Mouse (Mus musculus) embryonic stem cell, embryonic (primary cell): Measurements from ENCODE around the gene Trim3.

Experiments
- CTCF ChIA-PET, 4 experiments: fragments of 300-600 bp in 2 of 4; fragments of 350-600 bp in 2 of 4; sonication (Branson Sonifier 250); formaldehyde crosslinking; loops; one replicate each; lab custom pipeline; 2022; ENCODE audit warnings: inconsistent platforms in 2 of 4; lab: Charles Lee
- POLR2A ChIA-PET, 4 experiments: fragments of 300-600 bp in 2 of 4; fragments of 350-600 bp in 2 of 4; sonication (Branson Sonifier 250); formaldehyde crosslinking; loops; one replicate each; lab custom pipeline; 2022; ENCODE audit warnings: antibody characterized with exemption in 4 of 4, inconsistent platforms in 1 of 4; lab: Charles Lee

Gene Trim3

GRCm38 (mm10) chr7:105633127-105633800, at the start of gene Trim3:
Gene Trim3 (minus strand): TSS chr7:105633571.
- CTCF ChIA-PET, result interaction anchor here in 1 of 4 experiments (1.6 kb wide), 1 partner anchor 18 kb away, joined by 16 read pairs; the partner anchor contains the start of gene Dnhd1
- POLR2A ChIA-PET, result interaction anchor here in 3 of 4 experiments (0.6 to 3.1 kb wide), 25 partner anchors 8 to 1576 kb away, joined by 3 to 15 read pairs (median 5); partner anchors contain the start of genes Dnhd1 (in 2 of the 3), Smpd1 (in 2 of the 3), Tpp1 (in 2 of the 3) and Fam160a2 (in 1 of the 3)

- CTCF ChIA-PET, result interaction anchor here (0.5 to 2.9 kb wide), 60 partner anchors 9 to 1432 kb away, joined by 3 to 29 read pairs (median 4); partner anchors contain the start of genes Arfip2 (in 3 of the 4), Gm45799 (in 3 of the 4), Timm10b (in 3 of the 4) and Taf10 (in 2 of the 4)
- POLR2A ChIA-PET, result interaction anchor here in 3 of 4 experiments (0.6 to 4.1 kb wide), 37 partner anchors 8 to 1432 kb away, joined by 3 to 67 read pairs (median 4); partner anchors contain the start of genes Arfip2 (in 3 of the 3), Gm45799 (in 3 of the 3), Timm10b (in 3 of the 3) and Ilk (in 2 of the 3)
Measured at GRCm38 (mm10) chr7:105650639-105651435, 17.5 kb upstream of the Trim3 start, which contains the start of gene Dnhd1. Gene Dnhd1 (plus strand): TSS chr7:105650827.

GRCm38 (mm10) chr7:105641936-105642335, 8.6 kb upstream of the Trim3 start:
- POLR2A ChIA-PET, result interaction anchor here in 3 of 4 experiments (0.7 to 3.9 kb wide), 11 partner anchors 8 to 168 kb away, joined by 3 to 67 read pairs (median 3); partner anchors contain the start of gene Dnhd1 (in 3 of the 3)
- CTCF ChIA-PET, result interaction anchor here in 2 of 4 experiments (2.1 to 2.7 kb wide), 2 partner anchors 9 kb away, joined by 14 to 29 read pairs; partner anchors contain the start of gene Dnhd1 (in 2 of the 2)

GRCm38 (mm10) chr7:105640894-105641255, 7.5 kb upstream of the Trim3 start:
- CTCF ChIA-PET, result interaction anchor here in 3 of 4 experiments (0.6 to 2.7 kb wide), 5 partner anchors 10 to 170 kb away, joined by 3 to 29 read pairs (median 6); partner anchors contain the start of genes Dnhd1 (in 3 of the 3) and Mrpl17 (in 1 of the 3)
- POLR2A ChIA-PET, result interaction anchor here in 3 of 4 experiments (0.8 to 3.9 kb wide), 36 partner anchors 8 to 241 kb away, joined by 3 to 67 read pairs (median 5); partner anchors contain the start of genes Dnhd1 (in 3 of the 3), Ilk (in 2 of the 3), Mrpl17 (in 2 of the 3) and Smpd1 (in 2 of the 3)

GRCm38 (mm10) chr7:105640233-105640893, 7.0 kb upstream of the Trim3 start, which contains the start of the genes Arfip2 and Gm45799:
Gene Arfip2 (minus strand): TSS chr7:105640416.
Gene Gm45799 (plus strand): TSS chr7:105640552.
- CTCF ChIA-PET, result interaction anchor here in 3 of 4 experiments (0.5 to 2.7 kb wide), 5 partner anchors 10 to 171 kb away, joined by 3 to 29 read pairs (median 8); partner anchors contain the start of genes Dnhd1 (in 3 of the 3) and Mrpl17 (in 1 of the 3)
- POLR2A ChIA-PET, result interaction anchor here in 3 of 4 experiments (0.8 to 3.9 kb wide), 34 partner anchors 9 to 241 kb away, joined by 3 to 67 read pairs (median 6); partner anchors contain the start of genes Dnhd1 (in 3 of the 3), Ilk (in 2 of the 3), Mrpl17 (in 2 of the 3) and Smpd1 (in 2 of the 3)

GRCm38 (mm10) chr7:105639756-105640155, 6.4 kb upstream of the Trim3 start, which contains the start of gene Timm10b:
Gene Timm10b (plus strand): TSS chr7:105640056.
- POLR2A ChIA-PET, result interaction anchor here in 3 of 4 experiments (0.9 to 3.9 kb wide), 30 partner anchors 9 to 240 kb away, joined by 3 to 67 read pairs (median 6); partner anchors contain the start of genes Dnhd1 (in 3 of the 3), Ilk (in 2 of the 3), Mrpl17 (in 2 of the 3) and Smpd1 (in 2 of the 3)
- CTCF ChIA-PET, result interaction anchor here in 3 of 4 experiments (0.5 to 2.7 kb wide), 4 partner anchors 11 to 31 kb away, joined by 6 to 29 read pairs (median 11); partner anchors contain the start of gene Dnhd1 (in 3 of the 3)

GRCm38 (mm10) chr7:105639304-105639703, 5.9 kb upstream of the Trim3 start:
- CTCF ChIA-PET, result interaction anchor here in 1 of 4 experiments (1.0 kb wide), 1 partner anchor 11 kb away, joined by 5 read pairs; the partner anchor contains the start of gene Dnhd1
- POLR2A ChIA-PET, result interaction anchor here in 2 of 4 experiments (1.3 to 3.9 kb wide), 3 partner anchors 11 to 172 kb away, joined by 3 to 67 read pairs (median 30); partner anchors contain the start of genes Dnhd1 (in 1 of the 2) and Mrpl17 (in 1 of the 2)

- POLR2A ChIA-PET, result interaction anchor here in 1 of 4 experiments (0.5 kb wide), 1 partner anchor 12 kb away, joined by 4 read pairs; the partner anchor contains the start of gene Dnhd1
- CTCF ChIA-PET, result interaction anchor here in 2 of 4 experiments (0.8 to 1.0 kb wide), 2 partner anchors 12 kb away, joined by 3 to 5 read pairs; partner anchors contain the start of gene Dnhd1 (in 2 of the 2)
Measured at GRCm38 (mm10) chr7:105638776-105639175, 5.4 kb upstream of the Trim3 start.

GRCm38 (mm10) chr7:105635726-105636125, 2.4 kb upstream of the Trim3 start:
- ChIA-PET POLR2A (interaction anchor here in 2 of 4 experiments (0.5 to 1.4 kb wide), 5 partner anchors 11 to 183 kb away, joined by 3 to 5 read pairs (median 3); partner anchors contain the start of gene Smpd1 (in 1 of the 2)), CTCF (interaction anchor here in 1 of 4 experiments (1.5 kb wide), 1 partner anchor 15 kb away, joined by 8 read pairs; the partner anchor contains the start of gene Dnhd1)

- ChIA-PET POLR2A (interaction anchor here in 2 of 4 experiments (0.7 to 3.1 kb wide), 19 partner anchors 10 to 234 kb away, joined by 3 to 15 read pairs (median 5); partner anchors contain the start of genes Dnhd1 (in 2 of the 2), Smpd1 (in 2 of the 2), Tpp1 (in 2 of the 2) and Fam160a2 (in 1 of the 2)), CTCF (interaction anchor here in 2 of 4 experiments (0.9 to 1.6 kb wide), 3 partner anchors 16 to 92 kb away, joined by 3 to 16 read pairs (median 6); partner anchors contain the start of gene Dnhd1 (in 1 of the 2))
Measured at GRCm38 (mm10) chr7:105634272-105634920, 1.0 kb upstream of the Trim3 start.

GRCm38 (mm10) chr7:105633801-105634135, 397 bp upstream of the Trim3 start:
- POLR2A ChIA-PET, result interaction anchor here in 3 of 4 experiments (0.6 to 3.1 kb wide), 22 partner anchors 9 to 1576 kb away, joined by 3 to 15 read pairs (median 5); partner anchors contain the start of genes Dnhd1 (in 2 of the 3), Smpd1 (in 2 of the 3), Tpp1 (in 2 of the 3) and Fam160a2 (in 1 of the 3)
- CTCF ChIA-PET, result interaction anchor here in 2 of 4 experiments (1.1 to 1.6 kb wide), 2 partner anchors 17 to 93 kb away, joined by 3 to 16 read pairs; partner anchors contain the start of gene Dnhd1 (in 1 of the 2)

GRCm38 (mm10) chr7:105632551-105632972, 809 bp downstream of the Trim3 start:
- CTCF ChIA-PET, result no interaction called here

GRCm38 (mm10) chr7:105628633-105629032, 4.7 kb downstream of the Trim3 start:
- ChIA-PET CTCF (no interaction called here), POLR2A (interaction anchor here in 2 of 4 experiments (0.6 to 1.8 kb wide), 2 partner anchors 11 to 12 kb away, joined by 3 to 7 read pairs; partner anchors contain the start of genes Arfip2 (in 1 of the 2), Gm45799 (in 1 of the 2) and Timm10b (in 1 of the 2))

More at GRCm38 (mm10) chr7:105632551-105632972, 809 bp downstream of the Trim3 start:
- POLR2A ChIA-PET, result interaction anchor here in 2 of 4 experiments (0.7 to 3.1 kb wide), 7 partner anchors 8 to 233 kb away, joined by 4 to 15 read pairs (median 5); partner anchors contain the start of genes Dnhd1 (in 1 of the 2), Fam160a2 (in 1 of the 2) and Smpd1 (in 1 of the 2)

GRCm38 (mm10) chr7:105625397-105625796, 8.0 kb downstream of the Trim3 start:
- CTCF ChIA-PET, result no interaction called here
- POLR2A ChIA-PET, result interaction anchor here in 2 of 4 experiments (0.7 to 1.5 kb wide), 3 partner anchors 10 to 26 kb away, joined by 4 to 5 read pairs (median 4); partner anchors contain the start of gene Dnhd1 (in 2 of the 2)
